Mouse (Mus musculus): ENCODE measurements around the gene Inf2. TPM values are rescaled to one million over a fixed set of nuclear protein-coding genes. Genes with fewer than 3 reads are reported as not detected.

Gene Inf2
- total RNA-seq, 2 experiments from 2014 or later: 131 to 138 TPM

GRCm38 (mm10) chr12:112604709-112605649 lies 16.4 kb downstream of the Inf2 start:
- no peak for DNase-seq (ENCODE audit: low spot score in 2 of 2)
- no peak for TF ChIP-seq CTCF (conservative IDR thresholded peaks at IDR 0.05)
- Histone ChIP-seq H3K4me3 (no peak overlapping the region), H3K27ac (peak overlapping the region; percentile 77)

DNA sequence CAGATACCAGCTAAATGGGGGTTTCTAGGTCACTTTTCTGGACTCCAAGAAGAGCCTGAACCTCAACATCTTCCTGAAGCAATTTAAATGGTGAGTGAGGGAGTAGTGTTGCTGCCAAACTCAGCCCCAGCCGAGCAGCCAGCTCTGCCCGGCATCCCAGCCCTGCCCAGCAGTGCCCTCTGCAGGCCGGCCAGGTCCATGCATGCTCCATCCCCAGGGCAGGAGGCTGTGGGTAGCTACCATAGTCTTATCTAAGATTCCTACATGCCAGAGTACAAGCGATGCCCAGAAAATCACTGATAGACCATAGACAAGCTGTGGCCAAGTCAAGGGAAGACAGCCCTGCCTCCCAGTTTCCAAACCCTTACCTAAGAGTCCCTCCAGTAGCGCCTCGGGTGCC lies 17.2 kb downstream of the Inf2 start:
- peak; percentile 81 to 89 for DNase-seq (ENCODE audit: low spot score in 2 of 2)
- Histone ChIP-seq H3K4me3 (no peak overlapping the region), H3K27ac (peak overlapping the region; percentile 77)
- peak; percentile 88 for TF ChIP-seq CTCF (conservative IDR thresholded peaks at IDR 0.05)

DNA sequence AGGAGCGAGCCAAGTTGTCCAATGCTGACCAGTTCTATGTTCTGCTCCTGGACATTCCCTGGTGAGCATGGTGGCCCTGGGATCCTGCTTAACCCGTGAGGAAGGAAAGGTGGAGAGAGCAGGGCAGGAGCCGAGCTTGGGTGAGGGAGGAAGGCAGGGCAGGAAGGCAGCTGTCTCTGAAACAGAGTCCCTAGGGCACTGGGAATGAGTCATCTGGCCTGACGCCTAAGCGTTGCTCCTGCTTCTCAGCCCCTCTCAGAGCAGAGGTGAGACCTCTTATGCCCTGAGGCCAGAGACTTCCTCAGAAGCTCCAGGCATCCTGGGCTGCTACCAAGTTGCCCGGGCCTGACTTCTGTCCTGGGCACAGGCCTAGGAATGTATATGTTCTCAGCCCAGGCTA lies 18.4 kb downstream of the Inf2 start:
- no peak overlapping the region for H3K4me3 ChIP-seq
- H3K27ac ChIP-seq: no peak overlapping the region
- no peak for TF ChIP-seq CTCF (conservative IDR thresholded peaks at IDR 0.05)

GRCm38 (mm10) chr12:112609031-112609430 lies 20.4 kb downstream of the Inf2 start:
- no peak overlapping the region for H3K27ac ChIP-seq
- TF ChIP-seq CTCF (conservative IDR thresholded peaks at IDR 0.05): no peak
- DNase-seq (ENCODE audit: low spot score in 2 of 2): no peak
- no peak overlapping the region for H3K4me3 ChIP-seq

More for the DNA sequence above, 18.4 kb downstream of the Inf2 start:
- no peak for DNase-seq (ENCODE audit: low spot score in 2 of 2)

GRCm38 (mm10) chr12:112616668-112617067 lies 28.1 kb downstream of the Inf2 start:
- peak overlapping the region; percentile 57; the same call in 1 of the 2 replicates for H3K27ac ChIP-seq
- H3K4me3 ChIP-seq: no peak overlapping the region
- no peak for TF ChIP-seq CTCF (conservative IDR thresholded peaks at IDR 0.05)
- DNase-seq (ENCODE audit: low spot score in 2 of 2): no peak

DNA sequence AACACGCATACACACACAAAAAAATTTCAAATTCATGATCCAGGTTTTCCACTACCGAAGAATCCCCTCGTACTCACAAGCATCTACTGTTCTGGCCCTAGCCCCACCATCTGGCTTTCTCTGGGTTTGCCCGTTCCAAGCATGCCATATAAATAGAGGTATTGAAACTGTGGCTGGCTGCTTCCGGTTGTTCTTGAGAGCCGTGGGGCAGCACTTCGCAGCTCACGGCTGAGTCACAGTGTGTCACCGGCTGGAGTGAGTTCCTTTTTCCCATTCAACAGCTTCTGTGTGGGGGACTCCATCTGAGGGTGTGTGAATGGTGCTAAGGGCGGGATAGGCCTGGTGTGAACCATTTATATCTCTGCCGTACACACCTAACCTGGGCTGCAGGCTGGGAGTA lies 28.6 kb downstream of the Inf2 start:
- peak; percentile 59 to 75 for DNase-seq (ENCODE audit: low spot score in 2 of 2)
- H3K27ac ChIP-seq: peak overlapping the region; percentile 57; the same call in 1 of the 2 replicates
- TF ChIP-seq CTCF (conservative IDR thresholded peaks at IDR 0.05): no peak
- no peak overlapping the region for H3K4me3 ChIP-seq

DNA sequence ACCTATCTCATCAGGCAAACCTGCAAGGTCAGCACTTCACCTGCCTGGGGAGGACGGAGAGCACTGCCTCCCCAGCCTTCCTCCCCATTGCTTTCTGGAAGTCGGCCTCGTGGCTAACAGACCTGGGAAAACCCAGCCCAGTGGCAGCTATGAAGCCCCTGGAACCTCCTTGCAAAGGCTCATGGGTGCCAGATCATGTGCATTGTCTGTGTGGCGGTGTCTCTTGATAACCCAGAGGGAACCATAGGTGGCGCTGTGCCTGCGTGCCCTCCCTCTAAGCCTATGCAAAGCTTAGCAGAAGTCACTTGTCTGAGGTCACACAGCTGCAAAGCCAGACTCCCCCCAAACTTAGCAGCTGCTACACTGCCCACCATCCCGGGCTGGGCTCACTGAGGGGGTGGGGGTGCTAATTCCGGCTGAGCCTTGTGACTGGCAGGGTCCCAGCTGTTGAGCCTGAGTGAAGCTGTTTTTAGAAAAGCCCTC lies 29.4 kb downstream of the Inf2 start:
- TF ChIP-seq CTCF (conservative IDR thresholded peaks at IDR 0.05): peak; percentile 84
- DNase-seq (ENCODE audit: low spot score in 2 of 2): peak in 1 of 2 experiments; percentile 60
- Histone ChIP-seq H3K27ac (peak overlapping the region; percentile 57; the same call in 1 of the 2 replicates), H3K4me3 (no peak overlapping the region)

GRCm38 (mm10) chr12:112618981-112619685 lies 30.5 kb downstream of the Inf2 start:
- no peak for DNase-seq (ENCODE audit: low spot score in 2 of 2)
- Histone ChIP-seq H3K27ac (peak overlapping the region; percentile 88), H3K4me3 (peak overlapping the region; percentile 64)
- no peak for TF ChIP-seq CTCF (conservative IDR thresholded peaks at IDR 0.05)

DNA sequence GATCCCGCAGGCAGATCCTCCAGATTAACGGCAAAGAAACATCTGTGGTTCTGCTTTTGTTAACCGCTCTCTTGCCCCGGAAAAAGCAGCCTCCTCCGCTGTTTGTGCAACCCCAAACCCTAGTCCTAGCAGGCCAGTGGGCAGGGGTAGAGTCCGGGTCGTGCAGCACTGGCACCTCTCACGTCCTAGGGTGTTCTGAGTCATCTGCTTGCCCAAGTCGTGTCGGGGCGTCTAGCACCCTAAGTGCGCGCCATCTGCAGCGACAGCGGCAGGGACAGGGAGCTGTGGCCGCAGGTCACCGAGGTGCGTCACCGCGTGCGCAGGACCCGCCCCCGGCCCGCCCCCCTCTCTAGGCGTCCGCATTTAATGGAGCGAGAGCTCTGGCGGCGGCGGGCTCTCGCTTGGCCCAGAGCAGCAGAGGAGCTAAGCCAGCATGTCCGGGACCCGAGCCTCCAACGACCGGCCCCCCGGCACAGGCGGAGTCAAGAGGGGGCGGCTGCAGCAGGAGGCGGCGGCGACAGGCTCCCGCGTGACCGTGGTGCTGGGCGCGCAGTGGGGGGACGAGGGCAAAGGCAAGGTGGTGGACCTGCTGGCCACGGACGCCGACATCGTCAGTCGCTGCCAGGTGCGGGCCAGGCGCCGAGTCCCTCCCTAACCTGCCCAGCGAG lies 31.2 kb downstream of the Inf2 start, which contains the start of gene Adssl1:
Adssl1 (plus strand) TSS at position 360 of the 668 bp plus-strand sequence.
- no peak for DNase-seq (ENCODE audit: low spot score in 2 of 2)
- H3K4me3 ChIP-seq: peak within 1 kb of the TSS; percentile 64
- H3K27ac ChIP-seq: peak within 1 kb of the TSS; percentile 88
- TF ChIP-seq CTCF (conservative IDR thresholded peaks at IDR 0.05): no peak

DNA sequence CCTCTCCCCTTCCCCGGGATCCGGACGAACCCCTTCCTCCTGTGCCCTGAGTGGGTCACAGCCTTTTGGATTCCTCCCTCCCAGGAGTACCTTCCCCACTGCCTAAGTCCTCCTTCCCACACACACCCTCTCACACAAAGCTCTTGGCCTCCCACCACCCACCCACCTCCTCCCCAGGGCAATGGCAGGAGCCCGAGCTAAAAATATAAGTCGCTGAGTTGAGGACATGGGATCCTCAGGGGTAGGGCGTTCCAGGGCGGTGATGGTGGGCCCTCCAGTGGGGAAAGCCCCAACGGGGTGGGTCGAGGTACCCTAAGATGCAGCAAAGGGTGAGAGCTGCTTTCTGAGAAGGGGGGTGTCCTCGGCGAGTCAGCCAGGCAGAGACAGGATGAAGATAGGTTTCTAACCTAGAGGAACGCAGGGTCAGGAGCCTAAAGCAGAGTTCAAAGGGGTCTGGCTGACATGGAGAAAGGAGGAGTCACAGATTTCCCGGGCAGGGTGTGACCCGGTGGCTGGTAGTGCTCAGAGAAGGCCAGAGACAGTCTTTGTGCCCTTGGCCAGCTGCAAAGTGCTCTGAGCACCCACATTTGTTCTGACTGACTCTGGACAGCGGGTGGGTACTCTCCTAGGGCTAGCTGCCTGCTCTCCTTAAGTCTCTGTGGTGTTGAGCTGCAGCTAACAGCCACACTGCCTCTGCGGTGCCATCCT lies 31.9 kb downstream of the Inf2 start:
- H3K27ac ChIP-seq: peak overlapping the region; percentile 88
- DNase-seq (ENCODE audit: low spot score in 2 of 2): no peak
- no peak for TF ChIP-seq CTCF (conservative IDR thresholded peaks at IDR 0.05)
- H3K4me3 ChIP-seq: peak overlapping the region; percentile 64

DNA sequence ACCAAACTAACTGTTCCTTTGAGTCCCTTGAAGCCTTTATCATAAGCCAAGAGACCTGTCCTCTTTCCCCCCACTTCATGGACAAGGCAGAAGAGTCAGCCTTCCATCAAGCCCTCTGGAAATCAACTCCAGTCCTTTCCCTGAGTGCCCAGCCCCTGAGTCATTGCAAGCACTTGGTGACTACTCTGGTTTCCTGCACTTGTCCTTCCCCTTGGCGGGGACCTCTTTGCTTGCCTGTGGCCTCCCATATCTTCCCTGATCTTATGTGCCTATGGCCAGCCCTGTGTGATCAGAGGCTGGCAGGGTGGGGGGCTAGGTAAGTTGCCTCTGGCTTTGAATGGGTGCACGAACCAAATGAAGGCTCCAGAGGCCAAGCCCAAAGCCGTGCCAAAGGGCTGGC lies 33.3 kb downstream of the Inf2 start:
- DNase-seq (ENCODE audit: low spot score in 2 of 2): no peak
- Histone ChIP-seq H3K27ac (peak overlapping the region; percentile 88; the same call in 1 of the 2 replicates), H3K4me3 (no peak overlapping the region)
- no peak for TF ChIP-seq CTCF (conservative IDR thresholded peaks at IDR 0.05)

- TF ChIP-seq CTCF (conservative IDR thresholded peaks at IDR 0.05): peak; percentile 98
- no peak overlapping the region for H3K4me3 ChIP-seq
- DNase-seq (ENCODE audit: low spot score in 2 of 2): peak; percentile 48 to 74
- H3K27ac ChIP-seq: peak overlapping the region; percentile 36; the same call in 1 of the 2 replicates
These were observed 35.2 kb downstream of the Inf2 start for GRCm38 (mm10) chr12:112623742-112624141.

All from layer of hippocampus, adult 2 months (tissue).